13 mouse cellular contexts compared by ENCODE assay signal in genomic region chr1:31337087-31337486, GRCm38 (mm10).
A peak's percentile ranks its signal among the peaks of the same experiment; 100 is the strongest.
DNase-seq lines count a peak whose midpoint lies in the region; TF ChIP-seq lines count a peak whose summit lies in the region.
"Had no signal": no experiment of that assay in that cellular context is flagged by ENCODE, and none has a peak within 500 bp of the region (broad histone marks: within the 10 kb centered on the region; RNA-seq: fewer than 3 reads in every experiment).

No protein-coding gene starts in this region.

- TF ChIP-seq CTCF in lung, adult 2 months (IDR thresholded peaks at IDR 0.05; ENCODE audit: insufficient read depth, low read length): no peak

- peak; percentile 14 for DNase-seq in kidney, adult 9 months
- DNase-seq in kidney, adult 18-20 months: no peak
- DNase-seq in lung, postnatal 10 days: peak; percentile 3
- DNase-seq in lung, adult 2 months: no peak
- peak; percentile 49 for DNase-seq in NIH3T3 (ENCODE audit: low read depth)
- DNase-seq in retina, adult 2 months (ENCODE audit: low read depth, low spot score): peak; percentile 2
- DNase-seq in gastrocnemius, postnatal 4 days (ENCODE audit: low spot score in 2 of 2): no peak
- DNase-seq: cerebellum, adult 18-20 months; spleen, adult 18-20 months had no signal

- H3K4me3 ChIP-seq in lung, adult 2 months (replicated peaks; ENCODE audit: extremely low read depth, low read depth, low read length): no peak overlapping the region
- H3K4me3 ChIP-seq: forebrain, embryonic 15.5 days; heart, embryonic 13.5 days; lung, embryonic 15.5 days; myocyte had no signal

- TF ChIP-seq POLR2A in lung, adult 2 months (IDR thresholded peaks at IDR 0.05; ENCODE audit: borderline replicate concordance, extremely low read depth, low read depth, low read length): no peak

- no peaks in the 10 kb centered on the region for H3K4me1 ChIP-seq in lung, adult 2 months (ENCODE audit: control insufficient read depth, insufficient read depth, low read length)
- H3K4me1 ChIP-seq: forebrain, embryonic 15.5 days; heart, embryonic 13.5 days; lung, embryonic 15.5 days had no signal

- 49% methylated on average over 4 of the region's 4 CpGs for WGBS in lung, adult 2 months

Comparison
In these comparisons a context has a peak if more than half of its experiments do, and no peak if none do; other contexts are left out.
1. DNase-seq: peak in kidney, adult 9 months (single experiment), lung, postnatal 10 days (single experiment), NIH3T3 (single experiment) and retina, adult 2 months (single experiment); none in kidney, adult 18-20 months (single experiment), lung, adult 2 months (single experiment) and gastrocnemius, postnatal 4 days (0 of 2).